Mouse (Mus musculus) kidney, adult 9 months (tissue): ENCODE measurements at regions not wholly inside any gene's neighbourhood (a gene's known extent, or its start where the extent isn't known, plus 50 kb on each side); places are given as distances from the start of the nearest gene placed in this dataset.

Experiments used
- DNase-seq: peaks from one replicate; pipeline ENCODE4 v3.0.0; 2022

DNA sequence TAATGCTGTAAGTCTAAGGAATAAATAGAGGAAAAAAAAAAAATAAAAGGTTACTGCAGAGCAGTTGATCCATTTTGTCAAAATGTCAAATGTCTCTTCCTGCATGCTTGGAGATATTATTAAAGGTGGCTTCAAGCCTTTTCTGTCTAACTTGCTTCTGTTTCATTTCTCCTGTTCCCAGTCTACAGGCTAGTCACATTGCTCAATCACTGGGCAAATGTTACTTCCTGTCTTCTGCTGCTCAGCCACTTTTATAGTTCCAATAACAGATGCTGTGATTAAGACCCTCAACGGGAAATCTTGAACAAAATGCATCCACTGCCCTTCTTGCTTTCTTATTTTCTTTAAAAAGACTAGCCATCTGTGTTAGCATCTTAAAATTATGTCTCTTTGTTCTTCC lies 1445.2 kb upstream of the Pcdh17 start:
- no peak for DNase-seq

DNA sequence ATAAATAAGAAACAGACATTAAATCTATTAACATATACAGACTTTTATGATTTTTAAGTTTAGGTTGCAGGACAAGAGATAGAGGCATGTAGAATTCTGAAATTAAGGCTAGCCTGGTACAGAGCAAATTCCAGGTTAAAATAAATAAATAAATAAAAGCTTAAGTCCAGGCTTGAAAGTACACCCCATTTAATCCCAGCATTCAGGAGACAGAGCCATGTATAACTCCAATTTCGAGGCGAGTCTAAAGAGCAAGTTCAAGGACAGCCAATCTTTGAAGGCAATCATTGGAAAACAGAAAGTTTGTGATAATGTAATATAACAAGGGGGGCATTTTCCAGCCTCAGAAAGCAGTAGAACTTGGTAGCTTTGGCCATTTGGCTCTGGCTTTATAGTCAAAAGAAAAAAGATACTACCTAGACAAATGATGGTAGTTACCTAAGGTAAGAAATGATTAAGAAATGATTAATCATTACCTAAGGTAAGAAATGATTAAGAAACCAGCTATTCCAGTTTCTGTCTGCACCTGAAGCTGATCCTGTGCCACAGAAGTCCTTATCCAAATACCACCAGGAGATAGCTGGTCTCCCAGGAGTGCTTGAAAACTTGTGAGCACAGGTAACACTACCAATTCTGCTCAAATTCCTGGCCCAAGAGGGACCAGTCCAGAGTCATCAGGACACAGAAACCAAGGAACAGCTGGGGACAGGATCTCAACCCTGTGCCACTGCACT lies 1441.0 kb upstream of the Pcdh17 start:
- DNase-seq: peak; percentile 4

DNA sequence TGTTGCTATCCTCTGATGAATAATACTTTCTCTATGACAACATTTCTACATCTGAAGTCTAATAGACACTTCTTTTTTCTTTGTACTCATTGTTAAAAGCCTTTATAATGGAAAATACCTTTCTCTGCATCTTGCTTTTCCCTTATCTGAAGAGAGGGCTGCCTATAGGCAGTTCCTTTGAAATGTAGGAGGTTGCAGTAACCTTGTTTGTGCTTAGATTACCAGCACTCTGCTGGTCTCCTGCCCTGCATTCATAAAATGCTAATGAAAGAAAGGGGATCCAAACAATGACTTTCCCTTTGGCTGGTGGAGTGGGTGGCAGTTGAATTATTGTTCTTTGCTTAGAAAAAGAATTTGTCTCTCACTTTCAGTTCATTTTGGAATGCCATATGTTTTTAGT lies 1434.8 kb upstream of the Pcdh17 start:
- DNase-seq: no peak

DNA sequence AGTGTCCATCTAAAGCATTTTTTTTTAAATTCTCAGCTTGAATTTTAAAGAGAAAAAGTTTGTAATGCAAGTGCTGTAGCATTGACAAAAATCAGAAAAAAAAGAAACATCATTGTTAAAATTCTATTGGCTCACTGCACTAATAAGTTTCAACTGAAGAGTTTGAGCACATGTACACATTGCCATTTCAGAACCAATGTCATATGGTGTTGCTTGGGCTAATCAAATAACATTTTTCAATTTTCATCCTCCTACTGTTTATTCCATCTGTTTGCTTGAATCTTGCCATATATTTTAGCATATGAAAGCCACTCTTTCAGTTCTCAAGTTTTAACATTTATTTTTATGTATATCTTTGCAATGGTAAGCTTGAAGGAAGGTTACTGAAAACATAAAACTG lies 1421.5 kb upstream of the Pcdh17 start:
- no peak for DNase-seq
